ENCODE assay signal across 31 mouse cellular contexts in the genomic region with DNA sequence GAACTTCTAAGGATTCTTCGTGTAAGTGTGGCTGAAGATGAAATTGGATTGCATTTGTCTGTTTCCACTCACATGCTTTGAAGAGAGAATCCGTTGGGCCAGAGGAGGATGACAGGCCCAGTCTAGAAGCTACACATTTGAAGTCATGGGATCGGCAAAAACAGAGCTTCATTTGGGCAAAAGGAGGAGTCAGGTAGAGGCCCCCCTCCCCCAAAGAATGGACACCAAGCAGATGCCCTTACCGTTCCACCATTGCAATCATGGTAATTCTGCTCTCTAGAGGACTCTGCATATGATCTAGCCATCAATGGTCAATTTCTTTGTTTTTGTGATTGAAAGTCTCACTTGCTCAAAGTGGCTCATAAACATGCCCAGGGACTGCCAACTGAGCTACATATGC.
"Had no signal": no experiment of that assay in that cellular context is flagged by ENCODE, and none has a peak within 500 bp of the region (broad histone marks: within the 10 kb centered on the region; RNA-seq: fewer than 3 reads in every experiment).

No protein-coding gene starts in this region.

- H3K27ac ChIP-seq: heart, embryonic 13.5 days; heart, embryonic 15.5 days; hindbrain, embryonic 10.5 days; hindbrain, embryonic 12.5 days; hindbrain, embryonic 13.5 days; hindbrain, embryonic 14.5 days; hindbrain, embryonic 15.5 days; hindbrain, postnatal 0 days; intestine, embryonic 15.5 days; kidney, embryonic 15.5 days; kidney, postnatal 0 days; layer of hippocampus, adult 2 months; left cerebral cortex, adult 2 months had no signal

- H3K4me1 ChIP-seq: heart, embryonic 15.5 days; hindbrain, embryonic 12.5 days; hindbrain, embryonic 13.5 days; hindbrain, embryonic 15.5 days; intestine, embryonic 15.5 days had no signal

- H3K4me3 ChIP-seq: heart, embryonic 12.5 days; heart, embryonic 13.5 days; heart, embryonic 15.5 days; hindbrain, embryonic 10.5 days; hindbrain, embryonic 12.5 days; hindbrain, embryonic 13.5 days; hindbrain, embryonic 15.5 days; intestine, embryonic 15.5 days; kidney, embryonic 15.5 days; layer of hippocampus, adult 2 months; left cerebral cortex, adult 2 months had no signal

- H3K36me3 ChIP-seq: heart, embryonic 12.5 days; heart, embryonic 13.5 days; heart, embryonic 15.5 days; hindbrain, embryonic 10.5 days; hindbrain, embryonic 12.5 days; hindbrain, embryonic 13.5 days; hindbrain, embryonic 15.5 days; intestine, embryonic 15.5 days; kidney, embryonic 15.5 days had no signal

- H3K9me3 ChIP-seq: heart, embryonic 12.5 days; heart, embryonic 13.5 days; heart, embryonic 15.5 days; hindbrain, embryonic 10.5 days; hindbrain, embryonic 12.5 days; hindbrain, embryonic 13.5 days; hindbrain, embryonic 15.5 days; intestine, embryonic 15.5 days; kidney, embryonic 15.5 days had no signal

- H3K9ac ChIP-seq: heart, embryonic 12.5 days; heart, embryonic 13.5 days; heart, embryonic 15.5 days; hindbrain, embryonic 12.5 days; hindbrain, embryonic 13.5 days; hindbrain, embryonic 14.5 days; hindbrain, embryonic 15.5 days; intestine, embryonic 15.5 days; kidney, embryonic 15.5 days had no signal

- DNase-seq: heart, postnatal 10 days; heart, postnatal 14 days; heart, postnatal 36 days; heart, postnatal 4 days; kidney, adult 11 months; kidney, adult 18-20 months; kidney, adult 2 months; kidney, adult 8-10 months; kidney, adult 9 months; kidney, postnatal 10 days; kidney, postnatal 14 days; kidney, postnatal 25 days; kidney, postnatal 36 days; kidney, postnatal 4 days; layer of hippocampus, adult 9-11 months; layer of hippocampus, postnatal 36 days had no signal

- H3K27me3 ChIP-seq: heart, embryonic 12.5 days; heart, embryonic 13.5 days; heart, embryonic 15.5 days; hindbrain, embryonic 12.5 days; hindbrain, embryonic 13.5 days; hindbrain, embryonic 15.5 days; intestine, embryonic 15.5 days; kidney, embryonic 15.5 days had no signal

- H3K4me2 ChIP-seq: heart, embryonic 11.5 days; heart, embryonic 12.5 days; heart, embryonic 13.5 days; heart, embryonic 15.5 days; hindbrain, embryonic 12.5 days; hindbrain, embryonic 13.5 days; hindbrain, embryonic 14.5 days; hindbrain, embryonic 15.5 days; intestine, embryonic 15.5 days; kidney, embryonic 15.5 days had no signal
